Mouse (Mus musculus): Measurements from ENCODE around the gene Bnc2. TPM values are rescaled to one million over a fixed set of nuclear protein-coding genes. Genes with fewer than 3 reads are reported as not detected.

Bnc2 gene
- total RNA-seq, 2 experiments from 2014 or later: 14.6 to 17.3 TPM

Other genes with a start within 250 kb of the Bnc2 start
- 10 to 100 TPM; 23.6 to 24.4 TPM for gene Cntln, start 209.0 kb upstream of the Bnc2 start, total RNA-seq (2021)